Comparison of ENCODE assay signal across 9 mouse cellular contexts in genomic region chr7:18872816-18873215, GRCm38 (mm10). TPM values are rescaled to one million over a fixed set of nuclear protein-coding genes. Genes with fewer than 3 reads are reported as not detected.
DNase-seq lines count a peak whose midpoint lies in the region; ATAC-seq and TF ChIP-seq lines count a peak whose summit lies in the region.
"Had no signal": no experiment of that assay in that cellular context is flagged by ENCODE, and none has a peak within 500 bp of the region (broad histone marks: within the 10 kb centered on the region; RNA-seq: fewer than 3 reads in every experiment).

No protein-coding gene starts in this region.

- H3K4me1 ChIP-seq in forebrain, embryonic 11.5 days (replicated peaks; ENCODE audit: control insufficient read depth, insufficient read depth, low read length), result 0 out of 2 replicates have a peak, but pooled peaks cover 2% of the 10 kb centered on the region
- peaks cover 3% of the 10 kb centered on the region; the same call in 1 of the 2 replicates for H3K4me1 ChIP-seq in limb, embryonic 14.5 days (ENCODE audit: control insufficient read depth, insufficient read depth, low read length)
- peaks cover 2% of the 10 kb centered on the region; the same call in 1 of the 2 replicates for H3K4me1 ChIP-seq in small intestine, adult 2 months (ENCODE audit: control insufficient read depth, insufficient read depth, insufficient read length, low read length)

- intact Hi-C loops in left cerebral cortex, adult 2 months (cut with DNase I), result loop anchor here (1.0 to 5.0 kb wide), 4 partner anchors 41 to 1798 kb away; partner anchors contain the start of gene Psg16
- intact Hi-C loops in left cerebral cortex, postnatal 10 days (cut with DNase I), result loop anchor here (10.0 kb wide), 2 partner anchors 658 to 1798 kb away; partner anchors contain the start of gene Psg16

- no peaks in the 10 kb centered on the region for H3K36me3 ChIP-seq in forebrain, embryonic 11.5 days (ENCODE audit: control insufficient read depth, insufficient read depth, low read length)
- H3K36me3 ChIP-seq in limb, embryonic 14.5 days (ENCODE audit: control insufficient read depth, insufficient read depth, low read length), result no peaks in the 10 kb centered on the region
- no peaks in the 10 kb centered on the region for H3K36me3 ChIP-seq in small intestine, adult 2 months (ENCODE audit: control insufficient read depth, insufficient read depth, low read length)

- TF ChIP-seq CTCF in left cerebral cortex, adult 2 months (IDR thresholded peaks at IDR 0.05), result no peak
- no peak for TF ChIP-seq CTCF in small intestine, adult 2 months (IDR thresholded peaks at IDR 0.05; ENCODE audit: extremely low read depth, insufficient read length, insufficient replicate concordance, low read depth, low read length)

- peak overlapping the region; percentile 75 for H3K4me2 ChIP-seq in forebrain, embryonic 11.5 days (ENCODE audit: low read depth, low read length, severe bottlenecking)
- peak overlapping the region; percentile 81 for H3K4me2 ChIP-seq in limb, embryonic 14.5 days (replicated peaks; ENCODE audit: low read depth, low read length, severe bottlenecking)

- H3K9me3 ChIP-seq in forebrain, embryonic 11.5 days (ENCODE audit: control insufficient read depth, low read length), result no peaks in the 10 kb centered on the region
- no peaks in the 10 kb centered on the region for H3K9me3 ChIP-seq in limb, embryonic 14.5 days (ENCODE audit: control insufficient read depth, low read length)

- no peak for DNase-seq in left cerebral cortex, adult 2 months (ENCODE audit: extremely low spot score in 1 of 2, low spot score in 2 of 2)
- DNase-seq in left cerebral cortex, postnatal 10 days (ENCODE audit: extremely low spot score in 1 of 2, low spot score in 2 of 2), result no peak
- no peak for DNase-seq in forebrain, embryonic 11.5 days (ENCODE audit: low spot score)
- DNase-seq in limb, embryonic 14.5 days (ENCODE audit: low spot score), result no peak
- no peak for DNase-seq in spleen, postnatal 4 days (ENCODE audit: low spot score in 2 of 2)
- DNase-seq in right cerebral cortex, postnatal 25 days, result no peak
- no peak for DNase-seq in spleen, postnatal 36 days (ENCODE audit: low spot score in 2 of 2)

- no peak for TF ChIP-seq POLR2A in limb, embryonic 14.5 days (IDR thresholded peaks at IDR 0.05; ENCODE audit: borderline replicate concordance, extremely low read depth, insufficient read depth, insufficient read length)
- no peak for TF ChIP-seq POLR2A in small intestine, adult 2 months (IDR thresholded peaks at IDR 0.05; ENCODE audit: low read depth, low read length)

- H3K27ac ChIP-seq in left cerebral cortex, adult 2 months, result peak overlapping the region; percentile 19; the same call in 1 of the 2 replicates
- H3K27ac ChIP-seq in forebrain, embryonic 11.5 days (ENCODE audit: low read depth, low read length), result no peak overlapping the region
- H3K27ac ChIP-seq in limb, embryonic 14.5 days (replicated peaks; ENCODE audit: low read depth, low read length), result no peak overlapping the region
- H3K27ac ChIP-seq in small intestine, adult 2 months (ENCODE audit: insufficient read depth, low read depth, low read length), result no peak overlapping the region

- H3K4me3 ChIP-seq in left cerebral cortex, adult 2 months, result peak overlapping the region; percentile 45
- peak overlapping the region; percentile 34 for H3K4me3 ChIP-seq in forebrain, embryonic 11.5 days (ENCODE audit: low read depth, low read length)
- H3K4me3 ChIP-seq in limb, embryonic 14.5 days (replicated peaks; ENCODE audit: low read length), result peak overlapping the region; percentile 35
- peak overlapping the region; percentile 47 for H3K4me3 ChIP-seq in small intestine, adult 2 months (ENCODE audit: low read depth, low read length)
- H3K4me3 ChIP-seq: erythroblast, embryonic 14.5 days had no signal

- ATAC-seq in forebrain, embryonic 11.5 days (replicated peaks; ENCODE audit: low FRiP score), result peak; percentile 60
- ATAC-seq in limb, embryonic 14.5 days (ENCODE audit: low FRiP score, low read depth), result 0 out of 2 replicates have a peak, but pooled peaks have one; percentile 30

- no peaks in the 10 kb centered on the region for H3K27me3 ChIP-seq in forebrain, embryonic 11.5 days (ENCODE audit: control insufficient read depth, insufficient read depth, low read length)
- H3K27me3 ChIP-seq in limb, embryonic 14.5 days (ENCODE audit: control insufficient read depth, insufficient read depth, low read length), result no peaks in the 10 kb centered on the region
- H3K27me3 ChIP-seq in small intestine, adult 2 months (ENCODE audit: control insufficient read depth, insufficient read depth, low read length), result peaks cover 3% of the 10 kb centered on the region; the same call in 1 of the 2 replicates

- whole genome bisulfite sequencing in forebrain, embryonic 11.5 days, result 6% methylated on average over 7 of the region's 7 CpGs
- 5% methylated on average over 7 of the region's 7 CpGs for WGBS in limb, embryonic 14.5 days
- 5% methylated on average over 7 of the region's 7 CpGs for WGBS in small intestine, adult 2 months

- peak overlapping the region; percentile 45 for H3K9ac ChIP-seq in forebrain, embryonic 11.5 days (ENCODE audit: low read length)
- H3K9ac ChIP-seq in limb, embryonic 14.5 days (ENCODE audit: low read depth, low read length, severe bottlenecking), result peak overlapping the region; percentile 52; the same call in 1 of the 2 replicates

RNA-seq across cellular contexts. Expression of gene Pglyrp1, which starts 1.7 kb away (rescaled TPM):
- 10 to 100 TPM; 18.8 to 25.6 TPM for total RNA-seq in left cerebral cortex, adult 2 months (2021)
- 10 to 100 TPM; 26.6 to 28.1 TPM for total RNA-seq in left cerebral cortex, postnatal 10 days (2021)
- 0.48 and 0.94 TPM in 2 replicates for polyA plus RNA-seq in forebrain, embryonic 11.5 days (2014; fragmentation: Nextera tagmentation; extraction: Ambion mirVana)
- 0.60 and 1.9 TPM in 2 replicates for polyA plus RNA-seq in limb, embryonic 14.5 days (2012; rRNA removed)
- polyA plus RNA-seq in limb, embryonic 14.5 days (2014; fragmentation: Nextera tagmentation; extraction: Ambion mirVana), result 1.3 and 1.9 TPM in 2 replicates
- 268 and 499 TPM in 2 replicates for polyA plus RNA-seq in small intestine, adult 2 months (2012; rRNA removed)

RNA-seq across cellular contexts. Expression of gene Mill2, which starts 33.0 kb away (rescaled TPM):
- 1 to 10 TPM; 1.3 to 2.5 TPM for total RNA-seq in left cerebral cortex, adult 2 months (2021)
- total RNA-seq in left cerebral cortex, postnatal 10 days (2021), result 1 to 10 TPM; 1.3 to 1.5 TPM
- 0.09 TPM in 1 of 2 replicates, not detected in the other for polyA plus RNA-seq in forebrain, embryonic 11.5 days (2014; fragmentation: Nextera tagmentation; extraction: Ambion mirVana)
- 0.91 and 1.0 TPM in 2 replicates for polyA plus RNA-seq in limb, embryonic 14.5 days (2012; rRNA removed)
- 0.21 TPM in 2 replicates for polyA plus RNA-seq in limb, embryonic 14.5 days (2014; fragmentation: Nextera tagmentation; extraction: Ambion mirVana)
- polyA plus RNA-seq in small intestine, adult 2 months (2012; rRNA removed), result 1.9 and 2.2 TPM in 2 replicates
- polyA plus RNA-seq: erythroblast, embryonic 14.5 days had no signal

RNA-seq across cellular contexts. Expression of gene Ccdc61, which starts 37.4 kb away (rescaled TPM):
- total RNA-seq in left cerebral cortex, adult 2 months (2021), result 10 to 100 TPM; 10.5 to 11.0 TPM
- total RNA-seq in left cerebral cortex, postnatal 10 days (2021), result 10 to 100 TPM; 12.8 to 13.4 TPM
- polyA plus RNA-seq in forebrain, embryonic 11.5 days (2014; fragmentation: Nextera tagmentation; extraction: Ambion mirVana), result 32.2 and 32.6 TPM in 2 replicates
- 46.7 and 50.1 TPM in 2 replicates for polyA plus RNA-seq in limb, embryonic 14.5 days (2012; rRNA removed)
- polyA plus RNA-seq in limb, embryonic 14.5 days (2014; fragmentation: Nextera tagmentation; extraction: Ambion mirVana), result 23.9 and 29.0 TPM in 2 replicates
- polyA plus RNA-seq in small intestine, adult 2 months (2012; rRNA removed), result 11.1 and 21.4 TPM in 2 replicates

RNA-seq across cellular contexts. Expression of gene Psg17, which starts 51.4 kb away (rescaled TPM):
- total RNA-seq in left cerebral cortex, adult 2 months (2021), result not detected
- total RNA-seq in left cerebral cortex, postnatal 10 days (2021), result not detected
- not detected in 2 replicates for polyA plus RNA-seq in forebrain, embryonic 11.5 days (2014; fragmentation: Nextera tagmentation; extraction: Ambion mirVana)
- polyA plus RNA-seq in limb, embryonic 14.5 days (2012; rRNA removed), result 0.47 and 0.48 TPM in 2 replicates
- polyA plus RNA-seq in limb, embryonic 14.5 days (2014; fragmentation: Nextera tagmentation; extraction: Ambion mirVana), result not detected in 2 replicates
- polyA plus RNA-seq in small intestine, adult 2 months (2012; rRNA removed), result not detected in 2 replicates
- polyA plus RNA-seq: erythroblast, embryonic 14.5 days had no signal

RNA-seq across cellular contexts. Expression of gene Nova2, which starts 52.9 kb away (rescaled TPM):
- 10 to 100 TPM; 79.9 to 86.4 TPM for total RNA-seq in left cerebral cortex, adult 2 months (2021)
- 100 to 1,000 TPM; 114 to 118 TPM for total RNA-seq in left cerebral cortex, postnatal 10 days (2021)
- 6.9 and 8.3 TPM in 2 replicates for polyA plus RNA-seq in forebrain, embryonic 11.5 days (2014; fragmentation: Nextera tagmentation; extraction: Ambion mirVana)
- 1.3 TPM in 2 replicates for polyA plus RNA-seq in limb, embryonic 14.5 days (2012; rRNA removed)
- polyA plus RNA-seq in limb, embryonic 14.5 days (2014; fragmentation: Nextera tagmentation; extraction: Ambion mirVana), result 0.37 and 0.57 TPM in 2 replicates
- polyA plus RNA-seq in small intestine, adult 2 months (2012; rRNA removed), result 0.41 and 0.55 TPM in 2 replicates
- polyA plus RNA-seq: erythroblast, embryonic 14.5 days had no signal

Comparison
In these comparisons a context has a peak if more than half of its experiments do, and no peak if none do; other contexts are left out.
1. RNA of gene Pglyrp1, which starts 1.7 kb away (polyA plus RNA-seq): 268 to 499 TPM in small intestine, adult 2 months; 0.60 to 1.9 TPM in limb, embryonic 14.5 days and 0.48 to 0.94 TPM in forebrain, embryonic 11.5 days; every median in the first group is over 10 times any median in the second.
2. Peak in every context shown above with its lines, with median percentiles within 50 percentile points of each other: H3K4me3 ChIP-seq.